Mouse (Mus musculus) erythroblast, embryonic 14.5 days (primary cell): Measurements from ENCODE around the gene Arhgap31. TPM values are rescaled to one million over a fixed set of nuclear protein-coding genes. Genes with fewer than 3 reads are reported as not detected.

Experiments used
- H3K27me3 ChIP-seq: 2 replicates; pipeline ENCODE4 v1.6.1; 2012; ENCODE audit warnings: inconsistent platforms; ENCODE audit not compliant: control insufficient read depth
- H3K36me3 ChIP-seq: 2 replicates; pipeline ENCODE4 v1.6.1; 2012; ENCODE audit warnings: mild to moderate bottlenecking, inconsistent platforms; ENCODE audit not compliant: control insufficient read depth
- H3K4me1 ChIP-seq: 2 replicates; pipeline ENCODE4 v1.6.1; 2012; ENCODE audit warnings: inconsistent platforms; ENCODE audit not compliant: control insufficient read depth
- H3K4me3 ChIP-seq: replicated peaks from 2 replicates; pipeline ENCODE3; 2012; ENCODE audit warnings: moderate library complexity, mild to moderate bottlenecking, inconsistent platforms
- H3K9me3 ChIP-seq: 2 replicates; pipeline ENCODE4 v1.6.1; 2012; ENCODE audit warnings: low read length, inconsistent platforms, mixed read lengths; ENCODE audit not compliant: control insufficient read depth
- GATA1 ChIP-seq: IDR thresholded peaks from 2 replicates; pipeline ENCODE4 v1.6.1; 2012; ENCODE audit warnings: low read length, inconsistent platforms, mixed read lengths
- TAL1 ChIP-seq: IDR thresholded peaks from 3 replicates; pipeline ENCODE4 v1.6.1; 2012; ENCODE audit warnings: low read length, inconsistent platforms, mixed read lengths
- polyA plus RNA-seq: library from polyadenylated mRNA; stranded (reverse); fragments of >175 nt; gene quantifications from 2 replicates; pipeline ENCODE4 v1.2.3, GENCODE M21; 2012

The Arhgap31 gene
- polyA plus RNA-seq, 1 experiment, result 0.01 TPM

- Histone ChIP-seq H3K9me3 (no peaks in the 10 kb centered on the region), H3K36me3 (no peaks in the 10 kb centered on the region), H3K4me3 (no peak overlapping the region), H3K27me3 (peaks cover 6% of the 10 kb centered on the region; the same call in 1 of the 2 replicates), H3K4me1 (no peaks in the 10 kb centered on the region)
- TF ChIP-seq TAL1, result no peak
- TF ChIP-seq GATA1, result no peak
These were observed 15.5 kb downstream of the Arhgap31 start for GRCm38 (mm10) chr16:38697611-38698010.

- Histone ChIP-seq H3K4me1 (no peaks in the 10 kb centered on the region), H3K4me3 (no peak overlapping the region), H3K27me3 (no peaks in the 10 kb centered on the region; the same call in 1 of the 2 replicates), H3K9me3 (no peaks in the 10 kb centered on the region), H3K36me3 (no peaks in the 10 kb centered on the region)
- no peak for TF ChIP-seq TAL1
- TF ChIP-seq GATA1, result no peak
These were observed 17.5 kb downstream of the Arhgap31 start for GRCm38 (mm10) chr16:38695557-38695956.

GRCm38 (mm10) chr16:38694906-38695540 lies 18.1 kb downstream of the Arhgap31 start:
- Histone ChIP-seq H3K4me1 (no peaks in the 10 kb centered on the region), H3K36me3 (no peaks in the 10 kb centered on the region), H3K4me3 (no peak overlapping the region), H3K27me3 (no peaks in the 10 kb centered on the region; the same call in 1 of the 2 replicates), H3K9me3 (no peaks in the 10 kb centered on the region)
- TF ChIP-seq GATA1, result no peak
- no peak for TF ChIP-seq TAL1

GRCm38 (mm10) chr16:38690501-38690900 lies 22.6 kb downstream of the Arhgap31 start:
- no peaks in the 10 kb centered on the region for H3K36me3 ChIP-seq
- H3K4me1 ChIP-seq, result no peaks in the 10 kb centered on the region
- H3K9me3 ChIP-seq, result no peaks in the 10 kb centered on the region
- H3K27me3 ChIP-seq, result no peaks in the 10 kb centered on the region
- TF ChIP-seq TAL1 (no peak), GATA1 (no peak)
- no peak overlapping the region for H3K4me3 ChIP-seq

- Histone ChIP-seq H3K27me3 (no peaks in the 10 kb centered on the region), H3K36me3 (no peaks in the 10 kb centered on the region), H3K4me3 (no peak overlapping the region), H3K4me1 (no peaks in the 10 kb centered on the region), H3K9me3 (no peaks in the 10 kb centered on the region)
- TF ChIP-seq GATA1, result no peak
- no peak for TF ChIP-seq TAL1
These were observed 23.3 kb downstream of the Arhgap31 start for GRCm38 (mm10) chr16:38689786-38690185.

GRCm38 (mm10) chr16:38688531-38689264 lies 24.4 kb downstream of the Arhgap31 start:
- Histone ChIP-seq H3K27me3 (no peaks in the 10 kb centered on the region), H3K36me3 (no peaks in the 10 kb centered on the region), H3K4me1 (no peaks in the 10 kb centered on the region), H3K4me3 (no peak overlapping the region), H3K9me3 (no peaks in the 10 kb centered on the region)
- TF ChIP-seq TAL1, result no peak
- TF ChIP-seq GATA1, result no peak

GRCm38 (mm10) chr16:38687673-38688072 lies 25.4 kb downstream of the Arhgap31 start:
- Histone ChIP-seq H3K9me3 (no peaks in the 10 kb centered on the region), H3K4me1 (no peaks in the 10 kb centered on the region), H3K36me3 (no peaks in the 10 kb centered on the region), H3K4me3 (no peak overlapping the region), H3K27me3 (no peaks in the 10 kb centered on the region)
- TF ChIP-seq GATA1 (no peak), TAL1 (no peak)

- TF ChIP-seq TAL1, result no peak
- TF ChIP-seq GATA1, result no peak
- Histone ChIP-seq H3K4me1 (no peaks in the 10 kb centered on the region), H3K27me3 (peaks cover 9% of the 10 kb centered on the region), H3K4me3 (no peak overlapping the region), H3K36me3 (no peaks in the 10 kb centered on the region), H3K9me3 (no peaks in the 10 kb centered on the region)
These were observed 30.0 kb downstream of the Arhgap31 start for GRCm38 (mm10) chr16:38683094-38683493.

GRCm38 (mm10) chr16:38681313-38681712 lies 31.8 kb downstream of the Arhgap31 start:
- Histone ChIP-seq H3K4me3 (no peak overlapping the region), H3K4me1 (no peaks in the 10 kb centered on the region), H3K36me3 (no peaks in the 10 kb centered on the region), H3K9me3 (no peaks in the 10 kb centered on the region), H3K27me3 (peaks cover 9% of the 10 kb centered on the region)
- TF ChIP-seq TAL1, result no peak
- no peak for TF ChIP-seq GATA1

- Histone ChIP-seq H3K27me3 (peaks cover 9% of the 10 kb centered on the region), H3K36me3 (no peaks in the 10 kb centered on the region), H3K4me1 (no peaks in the 10 kb centered on the region), H3K9me3 (no peaks in the 10 kb centered on the region), H3K4me3 (no peak overlapping the region)
- no peak for TF ChIP-seq TAL1
- TF ChIP-seq GATA1, result no peak
These were observed 33.5 kb downstream of the Arhgap31 start for GRCm38 (mm10) chr16:38679431-38680021.
